Mouse (Mus musculus): Measurements from ENCODE around the gene Tnk1. TPM values are rescaled to one million over a fixed set of nuclear protein-coding genes. Genes with fewer than 3 reads are reported as not detected.

Tnk1 gene
- polyA plus RNA-seq, 1 experiment from 2014 or later: 0.09 TPM

DNA sequence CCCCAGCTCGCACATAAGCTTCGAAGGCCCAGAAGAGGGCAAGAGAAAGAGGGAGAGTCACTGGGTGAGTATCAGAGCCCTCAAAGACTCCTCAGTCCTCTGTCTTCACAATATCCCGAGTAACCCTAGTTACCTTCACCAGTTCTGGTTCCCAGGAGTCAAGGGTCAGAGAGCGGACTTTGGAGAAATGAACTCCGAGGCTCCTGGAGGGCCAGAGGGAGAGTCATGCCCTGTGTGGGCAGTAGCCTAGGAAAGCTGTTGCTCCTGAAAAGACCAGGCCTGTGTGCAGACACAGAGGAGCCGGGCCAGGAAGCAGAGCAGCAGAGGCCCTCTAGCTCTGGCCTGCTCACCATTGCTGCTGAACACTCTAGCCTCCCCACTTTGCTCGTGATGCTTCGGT is 26.1 kb upstream of the Tnk1 start:
- peaks cover 18% of the 10 kb centered on the region for H3K4me1 ChIP-seq
- no peaks in the 10 kb centered on the region for H3K9me3 ChIP-seq (replicated peaks)
- H3K9ac ChIP-seq: no peak overlapping the region; the same call in 1 of the 2 replicates
- peaks cover 31% of the 10 kb centered on the region for H3K27me3 ChIP-seq
- WGBS: 88% methylated on average over 8 of the region's 8 CpGs
- H3K4me2 ChIP-seq: no peak overlapping the region
- no peak for ATAC-seq
- H3K4me3 ChIP-seq: no peak overlapping the region
- no peak overlapping the region for H3K27ac ChIP-seq
- no peaks in the 10 kb centered on the region for H3K36me3 ChIP-seq (ENCODE audit: poor library complexity, severe bottlenecking)

DNA sequence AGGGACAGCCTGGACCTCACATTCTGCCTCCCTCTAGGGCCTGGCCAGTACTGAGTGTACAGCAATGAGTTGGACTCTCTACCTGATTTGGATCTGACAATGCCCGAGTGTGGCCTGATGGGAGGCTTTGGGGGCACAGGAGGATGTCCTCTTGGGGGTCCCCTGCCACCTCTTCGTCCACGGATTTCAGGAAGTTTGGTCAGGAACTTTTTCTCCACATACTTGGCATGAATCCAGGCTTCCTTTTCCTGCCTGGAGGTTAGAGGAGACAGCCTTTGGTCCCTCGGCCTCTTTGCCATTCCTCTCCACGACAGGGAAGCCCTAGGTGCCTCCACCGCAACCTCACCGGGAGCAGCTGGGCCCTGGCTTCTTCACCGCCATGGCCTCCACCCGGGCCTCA is 25.7 kb upstream of the Tnk1 start:
- no peak overlapping the region for H3K4me2 ChIP-seq
- no peaks in the 10 kb centered on the region for H3K36me3 ChIP-seq (ENCODE audit: poor library complexity, severe bottlenecking)
- peaks cover 18% of the 10 kb centered on the region for H3K4me1 ChIP-seq
- H3K4me3 ChIP-seq: no peak overlapping the region
- WGBS: 91% methylated on average over 9 of the region's 9 CpGs
- H3K27ac ChIP-seq: no peak overlapping the region
- ATAC-seq: no peak
- H3K9ac ChIP-seq: no peak overlapping the region
- H3K27me3 ChIP-seq: peaks cover 35% of the 10 kb centered on the region
- H3K9me3 ChIP-seq (replicated peaks): no peaks in the 10 kb centered on the region

DNA sequence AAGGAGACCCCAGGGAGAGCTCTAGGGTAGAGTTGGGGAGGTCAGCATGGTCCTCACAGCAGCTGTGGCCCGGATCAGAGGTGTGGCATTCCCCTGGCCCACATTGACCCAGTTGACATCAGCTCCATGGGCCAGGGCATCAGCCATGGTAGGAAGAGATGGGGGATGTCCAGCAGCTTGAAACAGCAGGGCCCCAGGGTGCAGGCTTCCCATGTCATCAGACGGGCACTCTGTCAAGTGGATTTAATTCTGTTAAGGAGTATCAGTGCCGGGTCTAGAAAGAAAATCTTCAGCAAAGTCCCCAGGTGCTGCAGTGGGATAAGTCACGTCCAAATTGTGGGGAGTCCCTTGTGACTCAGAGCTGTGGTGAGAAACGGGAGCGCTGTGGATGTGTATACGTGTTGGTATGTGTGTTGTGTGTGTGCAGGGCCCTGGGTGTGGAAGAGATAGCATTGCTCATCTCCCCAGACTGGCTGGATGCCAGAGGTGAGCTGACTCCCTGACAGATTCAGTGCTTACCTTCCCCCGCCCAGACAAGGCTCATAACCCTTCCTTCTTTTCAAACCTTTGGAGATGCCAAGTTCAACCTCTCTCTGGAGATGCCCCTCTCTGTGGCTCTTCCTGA is 25.1 kb upstream of the Tnk1 start:
- no peak overlapping the region for H3K9ac ChIP-seq
- no peak overlapping the region for H3K4me3 ChIP-seq
- WGBS: 90% methylated on average over 8 of the region's 8 CpGs
- no peaks in the 10 kb centered on the region for H3K9me3 ChIP-seq (replicated peaks)
- peaks cover 18% of the 10 kb centered on the region for H3K4me1 ChIP-seq
- no peak overlapping the region for H3K27ac ChIP-seq
- H3K4me2 ChIP-seq: no peak overlapping the region
- H3K27me3 ChIP-seq: peaks cover 39% of the 10 kb centered on the region
- no peak for ATAC-seq
- no peaks in the 10 kb centered on the region for H3K36me3 ChIP-seq (ENCODE audit: poor library complexity, severe bottlenecking)

DNA sequence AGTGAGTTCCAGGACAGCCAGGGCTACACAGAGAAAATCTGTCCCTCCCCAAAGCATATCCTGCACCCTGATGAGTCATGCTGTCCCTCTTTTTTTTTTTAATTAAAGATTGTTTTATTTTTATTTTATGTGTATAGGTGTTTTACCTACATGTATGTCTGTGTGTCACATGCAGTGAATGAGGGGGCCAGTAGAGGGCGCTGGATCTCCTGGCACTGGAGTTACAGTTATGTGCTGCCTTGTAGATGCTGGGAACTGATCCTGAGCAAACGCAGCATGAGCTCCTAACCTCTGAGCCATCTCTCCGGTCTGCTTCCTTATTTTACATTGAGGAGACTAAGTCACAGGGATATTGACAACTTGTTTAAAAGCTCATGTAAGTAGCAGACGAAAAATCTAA is 24.5 kb upstream of the Tnk1 start:
- WGBS: 63% methylated on average over 4 of the region's 4 CpGs

DNA sequence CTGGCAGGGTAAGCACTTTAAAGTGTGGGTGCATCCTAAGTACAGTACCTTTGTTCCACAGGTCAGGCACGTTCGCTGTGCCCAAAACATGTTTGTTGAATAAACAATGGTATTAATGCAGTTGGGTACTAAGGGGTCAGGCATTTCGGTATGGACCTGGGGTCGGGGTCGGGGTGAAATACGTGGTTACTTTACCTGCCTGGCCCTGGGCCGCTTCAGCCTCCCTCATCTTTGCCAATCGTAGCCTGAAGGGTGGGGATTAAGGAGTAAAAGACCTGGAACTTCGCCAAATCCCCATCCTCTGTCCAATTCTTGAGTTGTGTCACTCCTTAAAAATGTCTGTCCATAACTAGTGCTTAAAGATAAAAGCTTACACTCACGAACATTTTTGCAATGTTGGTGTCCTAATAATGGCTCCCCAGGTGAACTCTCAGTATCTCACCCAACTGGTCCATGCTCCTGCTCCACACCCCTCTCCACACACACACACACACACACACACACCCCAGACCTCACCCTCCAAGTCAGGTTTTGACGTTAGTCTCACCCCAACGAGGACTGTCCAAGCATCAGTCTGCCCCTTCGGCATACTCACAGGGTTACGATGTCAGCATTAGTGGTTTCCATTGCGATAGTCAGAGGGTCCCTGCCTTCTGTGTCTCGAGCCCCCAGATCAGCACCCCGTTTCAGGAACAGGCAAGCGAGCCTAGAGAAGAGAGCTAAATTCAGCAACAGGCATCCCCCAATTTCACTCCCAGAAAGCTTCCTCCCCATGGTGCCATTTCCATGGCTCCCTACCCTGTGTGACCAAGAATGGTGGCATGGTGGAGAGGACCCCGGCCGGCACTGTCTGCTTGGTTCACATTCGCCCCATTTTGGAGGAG is 23.5 kb upstream of the Tnk1 start:
- Histone ChIP-seq H3K36me3 (ENCODE audit: poor library complexity, severe bottlenecking) (no peaks in the 10 kb centered on the region), H3K4me1 (peaks cover 25% of the 10 kb centered on the region), H3K4me2 (peak overlapping the region; percentile 67), H3K4me3 (peak overlapping the region; percentile 43), H3K9me3 (replicated peaks) (no peaks in the 10 kb centered on the region), H3K9ac (no peak overlapping the region), H3K27ac (no peak overlapping the region), H3K27me3 (peaks cover 39% of the 10 kb centered on the region)
- ATAC-seq: no peak
- 56% methylated on average over 21 of the region's 21 CpGs for WGBS

More for the DNA sequence above, 24.5 kb upstream of the Tnk1 start:
- ATAC-seq: no peak
- Histone ChIP-seq H3K36me3 (ENCODE audit: poor library complexity, severe bottlenecking) (no peaks in the 10 kb centered on the region), H3K9me3 (replicated peaks) (no peaks in the 10 kb centered on the region), H3K27me3 (peaks cover 39% of the 10 kb centered on the region), H3K27ac (no peak overlapping the region), H3K4me2 (no peak overlapping the region), H3K9ac (no peak overlapping the region), H3K4me3 (no peak overlapping the region), H3K4me1 (peaks cover 18% of the 10 kb centered on the region)

DNA sequence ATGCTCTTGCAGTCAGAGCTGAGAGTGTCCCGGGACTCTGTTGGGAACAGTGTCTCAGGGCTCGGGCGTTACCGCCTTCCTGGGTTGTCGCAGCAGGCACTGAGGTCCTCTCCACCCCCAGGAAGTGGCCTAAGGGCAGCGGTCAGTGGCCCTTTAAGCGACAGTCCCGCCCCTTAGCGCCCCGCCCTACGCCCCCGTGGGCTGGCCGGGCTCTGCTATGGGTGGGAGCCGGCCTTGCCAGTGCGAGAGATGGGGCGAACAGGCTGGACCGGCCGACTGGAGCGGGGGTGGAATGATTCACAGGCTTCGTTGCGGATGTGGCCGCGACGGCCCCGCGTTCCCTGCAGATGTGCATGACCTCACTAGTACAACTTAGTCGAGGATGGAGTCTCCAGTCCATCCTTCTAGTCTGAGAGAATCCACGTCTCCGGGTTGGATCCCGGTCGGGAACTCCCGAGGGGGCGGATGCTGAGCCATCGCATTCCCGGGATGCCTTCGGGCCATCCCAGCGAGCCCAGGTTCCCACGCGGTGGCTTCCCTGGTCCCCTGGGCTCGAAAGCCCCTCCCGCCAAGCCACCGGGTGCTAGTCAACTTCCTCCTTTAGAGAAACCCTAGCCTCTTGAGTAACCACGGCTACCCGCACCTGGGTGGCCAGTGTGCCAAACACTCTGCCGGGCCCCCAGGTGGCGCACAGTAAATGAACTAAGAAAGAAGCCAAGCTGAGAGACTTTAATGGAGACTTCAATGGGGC is 22.5 kb upstream of the Tnk1 start, which contains the start of gene Kctd11:
Gene Kctd11 (minus strand): TSS at position 554 of the 751 bp plus-strand sequence.
- Histone ChIP-seq H3K4me1 (peaks cover 26% of the 10 kb centered on the region), H3K4me2 (peak within 1 kb of the TSS; percentile 67), H3K27me3 (peaks cover 39% of the 10 kb centered on the region), H3K27ac (no peak within 1 kb of the TSS), H3K4me3 (peak within 1 kb of the TSS; percentile 43), H3K36me3 (ENCODE audit: poor library complexity, severe bottlenecking) (no peaks in the 10 kb centered on the region), H3K9ac (peak within 1 kb of the TSS; percentile 58), H3K9me3 (replicated peaks) (no peaks in the 10 kb centered on the region)
- peak; percentile 77 for ATAC-seq
- WGBS: under 1% methylated on average over 38 of the region's 46 CpGs

DNA sequence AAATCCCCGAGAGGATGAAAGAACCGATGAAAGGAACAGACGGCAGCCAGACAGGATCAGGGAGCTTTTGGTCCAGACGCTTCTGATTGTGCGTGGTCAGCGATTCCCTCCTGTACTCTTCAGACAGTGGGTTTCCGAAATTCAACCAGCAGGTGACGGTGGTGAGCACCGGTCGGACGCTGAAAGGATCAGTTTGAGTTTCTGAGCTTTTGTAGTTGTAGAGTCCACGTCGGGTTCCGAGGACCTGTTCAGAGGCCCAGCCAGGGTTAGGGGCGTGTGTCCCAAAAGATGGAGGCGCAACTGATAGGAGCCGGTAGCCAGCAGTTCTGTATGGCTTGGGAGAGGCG is 21.9 kb upstream of the Tnk1 start:
- Histone ChIP-seq H3K27me3 (peaks cover 39% of the 10 kb centered on the region), H3K4me3 (peak overlapping the region; percentile 43)
- WGBS: under 1% methylated on average over 18 of the region's 18 CpGs

DNA sequence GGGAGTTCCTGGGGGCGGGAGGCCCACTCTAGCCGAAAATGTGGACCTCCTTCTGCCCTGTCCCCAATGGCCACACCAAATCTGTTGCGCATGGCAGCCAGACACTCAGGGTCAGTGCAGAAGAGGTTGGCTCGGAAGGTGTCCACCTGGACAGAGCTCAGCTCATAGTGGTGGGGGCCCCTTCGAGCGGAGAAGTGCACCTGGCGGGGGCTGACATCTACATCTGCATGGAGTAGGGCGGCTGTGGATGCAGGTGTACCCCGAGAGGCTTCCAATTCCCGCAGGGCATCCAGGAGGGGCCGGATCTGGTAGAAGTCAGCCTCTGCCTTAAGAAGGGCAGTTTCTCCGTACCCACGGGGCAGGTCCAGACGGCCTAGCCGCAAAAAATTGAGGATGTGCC is 21.2 kb upstream of the Tnk1 start:
- no peak overlapping the region for H3K4me3 ChIP-seq
- H3K36me3 ChIP-seq (ENCODE audit: poor library complexity, severe bottlenecking): no peaks in the 10 kb centered on the region
- peaks cover 39% of the 10 kb centered on the region for H3K27me3 ChIP-seq
- peaks cover 26% of the 10 kb centered on the region for H3K4me1 ChIP-seq
- no peaks in the 10 kb centered on the region for H3K9me3 ChIP-seq (replicated peaks)
- whole genome bisulfite sequencing: 62% methylated on average over 15 of the region's 15 CpGs
- peak overlapping the region; percentile 58; the same call in 1 of the 2 replicates for H3K9ac ChIP-seq
- ATAC-seq: no peak
- peak overlapping the region; percentile 67 for H3K4me2 ChIP-seq
- no peak overlapping the region for H3K27ac ChIP-seq

More for the DNA sequence above, 21.9 kb upstream of the Tnk1 start:
- Histone ChIP-seq H3K9me3 (replicated peaks) (no peaks in the 10 kb centered on the region), H3K4me1 (peaks cover 26% of the 10 kb centered on the region), H3K27ac (no peak overlapping the region), H3K4me2 (peak overlapping the region; percentile 67), H3K9ac (peak overlapping the region; percentile 58), H3K36me3 (ENCODE audit: poor library complexity, severe bottlenecking) (no peaks in the 10 kb centered on the region)
- ATAC-seq: peak; percentile 36

DNA sequence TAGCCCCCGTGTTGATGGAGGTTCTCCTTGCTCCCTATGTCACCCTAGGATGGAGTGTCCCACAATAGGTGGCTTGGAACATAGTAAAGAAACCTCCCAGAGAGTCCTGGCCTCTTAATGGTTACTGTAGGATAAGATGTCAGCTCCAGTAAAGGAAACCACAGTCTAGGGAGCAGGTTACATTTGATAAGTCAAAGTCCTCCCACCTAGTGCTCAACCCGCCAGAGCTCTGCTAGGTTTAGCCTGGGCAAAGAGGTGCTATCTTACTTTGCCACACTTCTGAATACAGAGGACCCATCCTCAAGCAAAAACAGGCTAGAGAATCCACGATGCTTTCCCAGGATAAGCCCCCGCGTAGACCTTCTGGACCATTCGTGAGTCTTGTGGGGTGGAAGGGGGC is 20.4 kb upstream of the Tnk1 start:
- no peak overlapping the region for H3K4me3 ChIP-seq
- no peak overlapping the region for H3K4me2 ChIP-seq
- H3K4me1 ChIP-seq: peaks cover 26% of the 10 kb centered on the region
- ATAC-seq: no peak
- H3K36me3 ChIP-seq (ENCODE audit: poor library complexity, severe bottlenecking): no peaks in the 10 kb centered on the region
- no peak overlapping the region for H3K9ac ChIP-seq
- 88% methylated on average over 6 of the region's 6 CpGs for WGBS
- peaks cover 39% of the 10 kb centered on the region for H3K27me3 ChIP-seq
- H3K27ac ChIP-seq: no peak overlapping the region
- H3K9me3 ChIP-seq (replicated peaks): no peaks in the 10 kb centered on the region

DNA sequence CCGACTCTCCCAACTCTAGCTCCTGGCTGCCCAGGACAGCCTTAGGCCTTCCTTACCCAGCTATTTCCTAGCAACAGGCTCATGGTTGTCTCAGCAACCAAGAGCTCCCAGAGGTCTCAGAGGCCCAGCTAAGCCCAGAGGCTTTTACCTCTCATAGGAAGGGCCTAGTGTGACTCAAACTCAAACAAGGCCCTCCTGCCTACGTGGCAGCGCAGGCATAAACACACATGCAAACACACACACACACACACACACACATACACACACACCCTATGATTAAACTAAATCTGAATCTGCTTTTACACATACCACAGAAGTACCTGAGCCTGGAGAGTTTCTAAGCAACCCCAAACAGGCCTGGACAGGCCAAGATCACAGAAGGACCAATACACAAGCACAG is 19.9 kb upstream of the Tnk1 start:
- WGBS: 88% methylated on average over 3 of the region's 3 CpGs
- peaks cover 39% of the 10 kb centered on the region for H3K27me3 ChIP-seq
- no peaks in the 10 kb centered on the region for H3K36me3 ChIP-seq (ENCODE audit: poor library complexity, severe bottlenecking)
- no peak overlapping the region for H3K4me3 ChIP-seq
- H3K9me3 ChIP-seq (replicated peaks): no peaks in the 10 kb centered on the region
- peaks cover 26% of the 10 kb centered on the region for H3K4me1 ChIP-seq
- no peak overlapping the region for H3K9ac ChIP-seq
- no peak for ATAC-seq
- H3K27ac ChIP-seq: no peak overlapping the region
- H3K4me2 ChIP-seq: no peak overlapping the region

DNA sequence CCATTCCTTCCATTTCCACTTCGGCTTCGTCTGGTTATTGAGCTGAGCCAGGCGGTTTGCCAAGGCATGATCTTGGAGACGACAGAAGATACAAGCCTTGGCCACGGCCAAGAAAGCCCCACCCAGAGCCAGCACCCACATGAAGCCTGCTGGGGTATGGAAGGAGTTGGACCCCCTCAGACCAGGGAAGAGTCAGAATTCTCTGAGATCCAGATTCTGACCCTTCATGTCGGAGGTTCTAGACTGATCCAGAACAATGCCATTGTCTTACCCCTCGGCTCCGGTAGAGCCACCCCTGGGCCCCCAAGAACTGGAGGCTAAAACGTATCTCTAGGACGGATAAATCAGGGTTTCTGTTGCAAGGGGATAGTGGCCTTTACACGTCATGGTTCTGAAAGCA is 19.3 kb upstream of the Tnk1 start, which contains the start of gene Tmem95:
Gene Tmem95 (minus strand): TSS at position 141 of the 400 bp plus-strand sequence.
- H3K9ac ChIP-seq: 0 out of 2 replicates have a peak within 1 kb of the TSS, but pooled peaks have one; percentile 37
- ATAC-seq: no peak
- peak within 1 kb of the TSS; percentile 17 for H3K4me3 ChIP-seq
- H3K27me3 ChIP-seq: peaks cover 39% of the 10 kb centered on the region
- H3K9me3 ChIP-seq (replicated peaks): no peaks in the 10 kb centered on the region
- no peaks in the 10 kb centered on the region for H3K36me3 ChIP-seq (ENCODE audit: poor library complexity, severe bottlenecking)
- no peak within 1 kb of the TSS; the same call in 1 of the 2 replicates for H3K27ac ChIP-seq
- H3K4me1 ChIP-seq: peaks cover 26% of the 10 kb centered on the region
- 87% methylated on average over 11 of the region's 11 CpGs for WGBS
- H3K4me2 ChIP-seq: peak within 1 kb of the TSS; percentile 48

Data from forebrain, embryonic 13.5 days (tissue).